Mouse (Mus musculus): ENCODE measurements around the gene Irf8.
A peak's percentile ranks its signal among the peaks of the same experiment; 100 is the strongest.

Irf8 gene

GRCm38 (mm10) chr8:120752082-120752452 is 15.9 kb downstream of the Irf8 start:
- DNase-seq, result peak; percentile 60 to 72

GRCm38 (mm10) chr8:120753476-120753875 is 17.3 kb downstream of the Irf8 start:
- DNase-seq, result no peak

- DNase-seq, result no peak
Measured at GRCm38 (mm10) chr8:120755306-120756297, 19.4 kb downstream of the Irf8 start.

- DNase-seq, result no peak
Measured at GRCm38 (mm10) chr8:120758005-120758404, 21.8 kb downstream of the Irf8 start.

GRCm38 (mm10) chr8:120759847-120760246 is 23.7 kb downstream of the Irf8 start:
- no peak for DNase-seq

- DNase-seq, result no peak
Measured at GRCm38 (mm10) chr8:120760341-120761215, 24.4 kb downstream of the Irf8 start.

GRCm38 (mm10) chr8:120763267-120763666 is 27.1 kb downstream of the Irf8 start:
- peak; percentile 49 to 56 for DNase-seq

- DNase-seq, result no peak
Measured at GRCm38 (mm10) chr8:120764638-120765037, 28.5 kb downstream of the Irf8 start.

GRCm38 (mm10) chr8:120766622-120767021 is 30.5 kb downstream of the Irf8 start:
- no peak for DNase-seq

- no peak for DNase-seq
Measured at GRCm38 (mm10) chr8:120768454-120769218, 32.5 kb downstream of the Irf8 start.

- no peak for DNase-seq
Measured at GRCm38 (mm10) chr8:120777184-120777583, 41.0 kb downstream of the Irf8 start.

- DNase-seq, result no peak
Measured at GRCm38 (mm10) chr8:120777732-120778131, 41.6 kb downstream of the Irf8 start.

- no peak for DNase-seq
Measured at GRCm38 (mm10) chr8:120779106-120779505, 42.9 kb downstream of the Irf8 start.

GRCm38 (mm10) chr8:120783781-120784180 is 47.6 kb downstream of the Irf8 start:
- no peak for DNase-seq

- DNase-seq, result no peak
Measured at GRCm38 (mm10) chr8:120786753-120787152, 50.6 kb downstream of the Irf8 start.

GRCm38 (mm10) chr8:120787631-120788030 is 51.5 kb downstream of the Irf8 start:
- DNase-seq, result no peak

- no peak for DNase-seq
Measured at GRCm38 (mm10) chr8:120792710-120793109, 56.6 kb downstream of the Irf8 start.

- peak; percentile 71 to 75 for DNase-seq
Measured at GRCm38 (mm10) chr8:120795944-120796635, 59.9 kb downstream of the Irf8 start.

GRCm38 (mm10) chr8:120797019-120797727 is 61.0 kb downstream of the Irf8 start:
- DNase-seq, result no peak

GRCm38 (mm10) chr8:120800308-120800865 is 64.2 kb downstream of the Irf8 start:
- DNase-seq, result peak in 1 of 2 experiments; percentile 39
